Mouse (Mus musculus) small intestine, adult 2 months (tissue): ENCODE measurements around the gene Pnmal2.

Experiments
- CTCF ChIP-seq: fragments of 200-500 bp; IDR thresholded peaks from 2 replicates; pipeline ENCODE4 v1.5.1; 2012; ENCODE audit warnings: low read depth, mild to moderate bottlenecking, control low read depth, inconsistent platforms, low read length, moderate library complexity, mixed read lengths; ENCODE audit not compliant: insufficient replicate concordance, insufficient read length; ENCODE audit errors: extremely low read depth
- POLR2A ChIP-seq: fragments of 200-500 bp; IDR thresholded peaks from 2 replicates; pipeline ENCODE4 v1.6.1; 2012; ENCODE audit warnings: low read depth, mild to moderate bottlenecking, control low read depth, inconsistent platforms, low read length, moderate library complexity

- TF ChIP-seq POLR2A = no peak
- no peak for TF ChIP-seq CTCF
These were observed 3.5 kb downstream of the Pnmal2 start for GRCm38 (mm10) chr7:16947959-16948361.
